Mouse (Mus musculus) embryo, embryonic 11.5 days (tissue): ENCODE data around the gene Ccdc88c.
"Not testable (repeated sequence)": the region's sequence is repeated elsewhere in the genome, so short reads cannot be mapped to it uniquely, and the experiment has no call there.

Experiments
- DNase-seq: peaks from one replicate; pipeline ENCODE4 v3.0.0-alpha.2; 2012; ENCODE audit warnings: low read depth, low spot score

Ccdc88c gene

GRCm38 (mm10) chr12:101016412-101016928, 12.4 kb downstream of the Ccdc88c start:
- no peak for DNase-seq

- DNase-seq, result no peak
Observed at GRCm38 (mm10) chr12:101015926-101016325, 12.9 kb downstream of the Ccdc88c start.

- DNase-seq, result no peak
Observed at GRCm38 (mm10) chr12:101015165-101015560, 13.7 kb downstream of the Ccdc88c start.

- no peak for DNase-seq
Observed at GRCm38 (mm10) chr12:101014549-101015164, 14.2 kb downstream of the Ccdc88c start.

- not testable (repeated sequence) for DNase-seq
Observed at GRCm38 (mm10) chr12:101013668-101014067, 15.2 kb downstream of the Ccdc88c start.

GRCm38 (mm10) chr12:101013078-101013665, 15.7 kb downstream of the Ccdc88c start:
- DNase-seq, result no peak

- DNase-seq, result no peak
Observed at GRCm38 (mm10) chr12:101012197-101013077, 16.4 kb downstream of the Ccdc88c start.

- DNase-seq, result no peak
Observed at GRCm38 (mm10) chr12:101011017-101011416, 17.8 kb downstream of the Ccdc88c start.

- DNase-seq, result no peak
Observed at GRCm38 (mm10) chr12:101010148-101010920, 18.5 kb downstream of the Ccdc88c start.

GRCm38 (mm10) chr12:101009225-101009624, 19.6 kb downstream of the Ccdc88c start:
- no peak for DNase-seq

- no peak for DNase-seq
Observed at GRCm38 (mm10) chr12:101008648-101009047, 20.2 kb downstream of the Ccdc88c start.

GRCm38 (mm10) chr12:101007968-101008481, 20.8 kb downstream of the Ccdc88c start:
- no peak for DNase-seq

GRCm38 (mm10) chr12:101007427-101007826, 21.4 kb downstream of the Ccdc88c start:
- DNase-seq, result no peak

- DNase-seq, result no peak
Observed at GRCm38 (mm10) chr12:101005665-101006420, 23.0 kb downstream of the Ccdc88c start.

- no peak for DNase-seq
Observed at GRCm38 (mm10) chr12:101004982-101005381, 23.9 kb downstream of the Ccdc88c start.

GRCm38 (mm10) chr12:101002801-101003513, 25.9 kb downstream of the Ccdc88c start:
- DNase-seq, result no peak

GRCm38 (mm10) chr12:100999061-100999954, 29.5 kb downstream of the Ccdc88c start:
- DNase-seq, result no peak

GRCm38 (mm10) chr12:100998564-100998962, 30.3 kb downstream of the Ccdc88c start:
- no peak for DNase-seq
